Mouse (Mus musculus) midbrain, embryonic 11.5 days (tissue): ENCODE measurements around the gene Kin. TPM values are rescaled to one million over a fixed set of nuclear protein-coding genes. Genes with fewer than 3 reads are reported as not detected.

Experiments
- ATAC-seq: fragments of 200-750 bp; cut with Nextera tagmentation; 2 replicates; pipeline ENCODE4 v1.8.0; 2017; ENCODE audit warnings: moderate TSS enrichment, moderate library complexity; ENCODE audit not compliant: low FRiP score
- DNase-seq: peaks from one replicate; pipeline ENCODE4 v3.0.0; 2015; ENCODE audit warnings: low spot score; ENCODE audit errors: missing footprints
- H3K27ac ChIP-seq: fragments of 300-500 bp; sonication (generic); 2 replicates; pipeline ENCODE4 v1.5.1; 2014; ENCODE audit warnings: low read depth, low read length
- H3K27me3 ChIP-seq: fragments of 300-500 bp; sonication (generic); 2 replicates; pipeline ENCODE4 v1.6.1; 2014; ENCODE audit warnings: mild to moderate bottlenecking, low read length, moderate library complexity, mixed read lengths; ENCODE audit not compliant: control insufficient read depth, insufficient read depth
- H3K36me3 ChIP-seq: fragments of 300-500 bp; sonication (generic); 2 replicates; pipeline ENCODE4 v1.6.1; 2014; ENCODE audit warnings: mild to moderate bottlenecking, low read length, moderate library complexity, mixed read lengths; ENCODE audit not compliant: control insufficient read depth, insufficient read depth
- H3K4me1 ChIP-seq: fragments of 300-500 bp; sonication (generic); 2 replicates; pipeline ENCODE4 v1.6.1; 2014; ENCODE audit warnings: low read length; ENCODE audit not compliant: control insufficient read depth, insufficient read depth
- H3K4me2 ChIP-seq: fragments of 300-500 bp; sonication (generic); 2 replicates; pipeline ENCODE4 v1.6.1; 2014; ENCODE audit warnings: mild to moderate bottlenecking, moderate library complexity
- H3K4me3 ChIP-seq: fragments of 300-500 bp; sonication (generic); 2 replicates; pipeline ENCODE4 v1.5.1; 2014; ENCODE audit warnings: low read depth, low read length
- H3K9ac ChIP-seq: fragments of 300-500 bp; sonication (generic); 2 replicates; pipeline ENCODE4 v1.6.1; 2014; ENCODE audit warnings: low read length
- H3K9me3 ChIP-seq: fragments of 300-500 bp; sonication (generic); 2 replicates; pipeline ENCODE4 v1.6.1; 2016; ENCODE audit warnings: low read length; ENCODE audit not compliant: control insufficient read depth
- WGBS: fragments of 180-500 bp; shearing (Covaris S2); extraction: QIAGEN DNeasy Blood & Tissue Kit; methylation state at CpG from one replicate; pipeline ENCODE4 v1.1.7; 2014; 5-methylcytosine and 5-hydroxymethylcytosine counted together
- polyA plus RNA-seq: library from polyadenylated mRNA; unstranded; fragments of >200 nt; fragmentation: Nextera tagmentation; extraction: Ambion mirVana; gene quantifications from 2 replicates; pipeline ENCODE4 v1.2.1, GENCODE M21; 2014

The Kin gene
- polyA plus RNA-seq, 1 experiment from 2014 or later, result 42.5 TPM

DNA sequence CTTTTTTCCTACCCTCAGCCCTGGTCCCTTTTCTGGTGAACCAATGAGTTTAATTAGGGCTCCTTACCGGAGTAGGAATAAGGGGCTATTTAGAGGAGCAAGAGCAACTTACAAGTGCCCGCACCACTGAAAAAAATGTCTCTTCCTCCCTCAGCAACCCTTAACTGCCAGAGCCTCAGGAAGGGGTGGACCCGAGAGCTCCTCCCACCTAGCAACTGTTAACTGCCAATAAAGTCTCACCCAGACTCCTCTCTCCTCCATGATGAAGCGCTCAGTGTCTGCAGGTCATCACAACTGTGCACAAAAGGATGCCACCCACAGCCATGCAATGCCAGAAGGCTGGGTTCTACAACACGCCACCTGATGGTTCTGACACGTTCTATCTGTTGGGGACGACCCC is 8.6 kb upstream of the Kin start:
- H3K4me3 ChIP-seq, result no peak overlapping the region
- H3K4me2 ChIP-seq, result no peak overlapping the region
- DNase-seq, result no peak
- H3K27ac ChIP-seq, result no peak overlapping the region
- no peak for ATAC-seq
- WGBS, result 94% methylated on average over 7 of the region's 7 CpGs
- H3K9me3 ChIP-seq, result no peaks in the 10 kb centered on the region
- no peak overlapping the region for H3K9ac ChIP-seq
- H3K27me3 ChIP-seq, result no peaks in the 10 kb centered on the region
- no peaks in the 10 kb centered on the region for H3K4me1 ChIP-seq
- H3K36me3 ChIP-seq, result peaks cover 7% of the 10 kb centered on the region; the same call in 1 of the 2 replicates

GRCm38 (mm10) chr2:10074470-10074869 is 5.9 kb upstream of the Kin start:
- Histone ChIP-seq H3K9me3 (no peaks in the 10 kb centered on the region), H3K4me3 (no peak overlapping the region), H3K4me1 (peaks cover 14% of the 10 kb centered on the region), H3K36me3 (no peaks in the 10 kb centered on the region), H3K4me2 (no peak overlapping the region), H3K27ac (no peak overlapping the region), H3K27me3 (no peaks in the 10 kb centered on the region), H3K9ac (no peak overlapping the region)
- DNase-seq, result no peak
- ATAC-seq, result no peak
- 81% methylated on average over 7 of the region's 7 CpGs for WGBS

GRCm38 (mm10) chr2:10076675-10077074 is 3.7 kb upstream of the Kin start:
- H3K36me3 ChIP-seq, result no peaks in the 10 kb centered on the region
- no peak overlapping the region for H3K4me3 ChIP-seq
- no peaks in the 10 kb centered on the region for H3K9me3 ChIP-seq
- H3K4me1 ChIP-seq, result peaks cover 20% of the 10 kb centered on the region
- no peak for DNase-seq
- H3K27ac ChIP-seq, result no peak overlapping the region
- H3K27me3 ChIP-seq, result no peaks in the 10 kb centered on the region
- 89% methylated on average over 8 of the region's 8 CpGs for WGBS
- no peak for ATAC-seq
- no peak overlapping the region for H3K4me2 ChIP-seq
- no peak overlapping the region for H3K9ac ChIP-seq

DNA sequence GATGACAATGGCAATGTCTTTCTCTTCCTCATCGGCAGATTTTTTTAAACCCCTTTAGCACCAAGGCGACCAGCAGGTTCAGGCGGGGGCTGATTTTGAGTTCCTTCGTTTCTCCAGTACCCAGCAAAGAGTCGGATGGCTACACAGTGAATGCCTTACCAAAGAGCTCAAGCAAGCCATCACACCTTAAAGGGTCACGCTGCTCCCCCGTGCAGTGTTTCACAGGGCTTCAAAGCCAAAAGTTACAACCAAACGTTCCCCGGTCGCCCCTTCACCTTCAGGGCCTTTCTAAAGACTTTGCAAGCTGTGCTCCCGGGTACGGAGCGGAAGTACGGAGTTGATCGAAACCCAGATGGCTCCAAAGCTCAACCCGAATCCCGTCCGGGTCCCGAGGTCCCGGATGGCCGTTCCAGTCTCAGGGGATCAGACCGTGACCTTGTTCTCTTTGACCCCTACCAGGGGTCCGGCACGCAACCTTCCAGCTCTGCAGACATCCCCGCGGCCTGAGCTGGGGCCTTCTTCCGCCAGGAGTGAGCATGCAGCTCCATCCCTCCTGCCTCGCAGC is 566 bp upstream of the Kin start:
- under 1% methylated on average over 28 of the region's 28 CpGs for WGBS
- DNase-seq (no peak), ATAC-seq (no peak)
- H3K27ac ChIP-seq, result peak overlapping the region; percentile 87
- peak overlapping the region; percentile 55 for H3K4me3 ChIP-seq
- peaks cover 22% of the 10 kb centered on the region for H3K4me1 ChIP-seq
- peak overlapping the region; percentile 75 for H3K4me2 ChIP-seq
- no peaks in the 10 kb centered on the region; the same call in 1 of the 2 replicates for H3K36me3 ChIP-seq
- no peaks in the 10 kb centered on the region for H3K27me3 ChIP-seq
- H3K9ac ChIP-seq, result peak overlapping the region; percentile 80
- no peaks in the 10 kb centered on the region for H3K9me3 ChIP-seq

GRCm38 (mm10) chr2:10081453-10082080 is 1.2 kb downstream of the Kin start:
- Histone ChIP-seq H3K4me2 (peak overlapping the region; percentile 69), H3K36me3 (no peaks in the 10 kb centered on the region; the same call in 1 of the 2 replicates), H3K9ac (peak overlapping the region; percentile 80), H3K27me3 (no peaks in the 10 kb centered on the region), H3K4me3 (peak overlapping the region; percentile 55), H3K27ac (no peak overlapping the region), H3K4me1 (peaks cover 22% of the 10 kb centered on the region), H3K9me3 (no peaks in the 10 kb centered on the region)
- DNase-seq (no peak), ATAC-seq (no peak)
- 94% methylated on average over 5 of the region's 5 CpGs for WGBS

GRCm38 (mm10) chr2:10082737-10083136 is 2.3 kb downstream of the Kin start:
- no peaks in the 10 kb centered on the region for H3K27me3 ChIP-seq
- H3K27ac ChIP-seq, result no peak overlapping the region
- WGBS, result 81% methylated on average over 1 of the region's 1 CpGs
- H3K9ac ChIP-seq, result no peak overlapping the region
- H3K4me2 ChIP-seq, result no peak overlapping the region
- H3K4me3 ChIP-seq, result no peak overlapping the region
- DNase-seq (no peak), ATAC-seq (no peak)
- H3K36me3 ChIP-seq, result no peaks in the 10 kb centered on the region; the same call in 1 of the 2 replicates
- peaks cover 22% of the 10 kb centered on the region for H3K4me1 ChIP-seq
- H3K9me3 ChIP-seq, result no peaks in the 10 kb centered on the region

DNA sequence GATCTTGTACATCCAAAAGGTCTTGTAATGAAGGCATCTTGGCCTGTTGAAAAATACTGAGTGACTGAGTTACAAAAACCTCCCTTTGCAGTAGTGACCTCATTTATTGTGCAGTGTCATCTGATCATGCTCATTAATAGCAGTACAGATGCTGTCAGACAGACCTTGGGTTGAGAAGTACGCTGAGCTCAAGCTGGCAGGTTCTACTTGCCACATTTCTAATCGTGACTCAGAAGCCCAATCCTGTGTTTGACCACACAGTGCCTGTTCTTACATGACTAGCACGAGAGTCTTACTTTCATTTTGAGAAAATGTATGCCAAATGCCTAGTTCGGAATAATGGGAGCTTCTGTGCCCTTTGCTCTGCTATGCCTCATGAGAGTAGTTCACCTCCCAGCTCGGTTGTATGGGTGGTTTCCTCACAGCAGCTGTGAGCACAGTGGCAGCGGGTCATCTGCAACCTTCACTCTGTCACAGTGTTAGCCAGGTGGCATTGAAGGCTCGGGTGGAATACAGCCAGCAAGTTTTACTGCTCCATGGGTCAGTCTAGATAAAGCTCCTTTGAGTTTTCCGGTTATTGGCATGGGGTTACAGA is 7.0 kb downstream of the Kin start:
- WGBS, result 90% methylated on average over 8 of the region's 8 CpGs
- Histone ChIP-seq H3K27me3 (no peaks in the 10 kb centered on the region), H3K9ac (no peak overlapping the region), H3K36me3 (peaks cover 14% of the 10 kb centered on the region), H3K4me3 (no peak overlapping the region), H3K9me3 (no peaks in the 10 kb centered on the region), H3K4me1 (no peaks in the 10 kb centered on the region), H3K27ac (no peak overlapping the region), H3K4me2 (no peak overlapping the region)
- no peak for ATAC-seq
- no peak for DNase-seq

GRCm38 (mm10) chr2:10094327-10095100 is 14.1 kb downstream of the Kin start:
- Histone ChIP-seq H3K4me3 (no peak overlapping the region), H3K36me3 (peaks cover 14% of the 10 kb centered on the region), H3K27ac (no peak overlapping the region), H3K27me3 (no peaks in the 10 kb centered on the region), H3K9ac (no peak overlapping the region), H3K9me3 (no peaks in the 10 kb centered on the region), H3K4me2 (no peak overlapping the region), H3K4me1 (no peaks in the 10 kb centered on the region)
- DNase-seq (no peak), ATAC-seq (peak; percentile 23; the same call in 1 of the 2 replicates)
- 89% methylated on average over 14 of the region's 14 CpGs for WGBS
